Mouse (Mus musculus): ENCODE results near the gene Nr2f6.
A peak's percentile ranks its signal among the peaks of the same experiment; 100 is the strongest.
"Not testable (repeated sequence)": the region's sequence is repeated elsewhere in the genome, so short reads cannot be mapped to it uniquely, and the experiment has no call there.

Nr2f6 gene

GRCm38 (mm10) chr8:71366771-71367528 lies 14.8 kb downstream of the Nr2f6 start, which contains the start of gene Use1:
Use1 (plus strand) TSS chr8:71366848.
- peak; percentile 70 for DNase-seq (ENCODE audit: low spot score)

DNA sequence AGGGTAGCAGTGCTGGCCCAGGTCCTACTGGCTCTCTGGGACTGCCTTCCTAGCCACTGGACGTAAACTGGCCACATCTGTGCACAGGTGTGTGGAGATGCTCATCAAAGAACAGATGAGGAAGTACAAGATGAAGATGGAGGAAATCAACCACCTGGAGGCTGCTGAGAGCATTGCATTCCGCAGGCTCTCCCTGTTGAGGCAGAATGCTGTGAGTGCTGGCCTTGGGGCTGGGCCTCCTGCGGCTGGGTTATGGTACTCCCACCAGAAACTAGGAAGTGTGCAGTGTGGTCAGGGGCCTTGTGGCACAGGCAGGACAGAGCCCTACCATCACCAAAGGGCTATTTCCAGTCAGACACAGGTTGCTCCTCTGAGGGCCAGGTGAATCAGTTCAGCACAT lies 23.7 kb downstream of the Nr2f6 start:
- DNase-seq (ENCODE audit: low spot score) = no peak

- no peak for DNase-seq (ENCODE audit: low spot score)
Observed at GRCm38 (mm10) chr8:71351520-71351919, 30.2 kb downstream of the Nr2f6 start.

- DNase-seq (ENCODE audit: low spot score) = no peak
Observed at GRCm38 (mm10) chr8:71351117-71351516, 30.6 kb downstream of the Nr2f6 start.

GRCm38 (mm10) chr8:71346581-71346980 lies 35.2 kb downstream of the Nr2f6 start:
- no peak for DNase-seq (ENCODE audit: low spot score)

GRCm38 (mm10) chr8:71340625-71341024 lies 41.1 kb downstream of the Nr2f6 start:
- DNase-seq (ENCODE audit: low spot score) = no peak

GRCm38 (mm10) chr8:71337834-71338233 lies 43.9 kb downstream of the Nr2f6 start:
- not testable (repeated sequence) for DNase-seq (ENCODE audit: low spot score)

DNA sequence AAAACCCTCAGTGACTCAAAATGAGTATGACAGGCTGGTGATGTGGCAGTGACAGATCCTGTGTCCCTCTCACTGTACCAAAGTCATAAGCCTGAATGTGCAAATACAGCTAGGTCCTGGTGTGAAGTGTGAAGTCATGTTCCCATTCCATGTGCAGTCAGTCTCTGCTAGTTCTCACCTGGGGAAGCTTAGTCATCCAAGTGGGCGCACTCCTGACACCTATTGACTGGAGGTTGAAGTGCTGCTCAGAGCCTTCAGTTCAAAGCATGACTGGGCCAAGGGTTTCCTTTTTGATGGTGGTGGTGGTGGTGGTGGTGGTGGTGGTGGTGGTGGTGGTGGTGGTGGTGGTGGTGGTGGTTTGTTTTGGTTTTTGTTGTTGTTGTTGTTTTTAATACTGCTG lies 56.9 kb downstream of the Nr2f6 start:
- DNase-seq (ENCODE audit: low spot score) = no peak

Measured in ovary, adult 18-20 months (tissue).